Mouse (Mus musculus): ENCODE data around the gene Igfn1. TPM values are rescaled to one million over a fixed set of nuclear protein-coding genes. Genes with fewer than 3 reads are reported as not detected.
A peak's percentile ranks its signal among the peaks of the same experiment; 100 is the strongest.

The Igfn1 gene
- 0.09 and 0.14 TPM in 2 replicates for polyA plus RNA-seq (2015; fragmentation: Nextera tagmentation; extraction: Ambion mirVana)

GRCm38 (mm10) chr1:136006292-136006748 lies at the start of gene Igfn1:
Gene Igfn1, minus strand, starts transcription at chr1:136006342.
- no peak for ATAC-seq (ENCODE audit: insufficient number of reproducible peaks, low FRiP score, low TSS enrichment, low read depth)

GRCm38 (mm10) chr1:136055771-136056170 lies 49.6 kb upstream of the Igfn1 start:
- peaks cover 20% of the 10 kb centered on the region for H3K27me3 ChIP-seq
- ATAC-seq (ENCODE audit: insufficient number of reproducible peaks, low FRiP score, low TSS enrichment, low read depth), result no peak
- H3K9me3 ChIP-seq, result no peaks in the 10 kb centered on the region
- no peak overlapping the region for H3K27ac ChIP-seq
- H3K4me2 ChIP-seq, result no peak overlapping the region
- H3K36me3 ChIP-seq, result no peaks in the 10 kb centered on the region
- no peak overlapping the region for H3K4me3 ChIP-seq
- no peak overlapping the region for H3K9ac ChIP-seq
- WGBS, result 75% methylated on average over 3 of the region's 3 CpGs
- H3K4me1 ChIP-seq, result peaks cover 7% of the 10 kb centered on the region

More at GRCm38 (mm10) chr1:136006292-136006748, at the start of gene Igfn1:
- H3K27ac ChIP-seq, result no peak within 1 kb of the TSS
- 64% methylated on average over 3 of the region's 3 CpGs for WGBS
- peaks cover 10% of the 10 kb centered on the region; the same call in 1 of the 2 replicates for H3K4me1 ChIP-seq
- H3K9ac ChIP-seq, result no peak within 1 kb of the TSS
- no peaks in the 10 kb centered on the region for H3K9me3 ChIP-seq
- no peak within 1 kb of the TSS for H3K4me3 ChIP-seq
- peaks cover 10% of the 10 kb centered on the region; the same call in 1 of the 2 replicates for H3K27me3 ChIP-seq
- peak within 1 kb of the TSS; percentile 61 for H3K4me2 ChIP-seq
- H3K36me3 ChIP-seq, result no peaks in the 10 kb centered on the region

GRCm38 (mm10) chr1:136052547-136052946 lies 46.4 kb upstream of the Igfn1 start, which contains the start of gene Cacna1s:
Gene Cacna1s, plus strand, starts transcription at chr1:136052750.
- Histone ChIP-seq H3K9me3 (no peaks in the 10 kb centered on the region), H3K9ac (no peak within 1 kb of the TSS), H3K27me3 (peaks cover 44% of the 10 kb centered on the region), H3K4me3 (no peak within 1 kb of the TSS), H3K36me3 (no peaks in the 10 kb centered on the region), H3K4me2 (no peak within 1 kb of the TSS), H3K4me1 (peaks cover 10% of the 10 kb centered on the region), H3K27ac (no peak within 1 kb of the TSS; the same call in 1 of the 2 replicates)
- ATAC-seq (ENCODE audit: insufficient number of reproducible peaks, low FRiP score, low TSS enrichment, low read depth), result peak; percentile 46; the same call in 1 of the 2 replicates
- WGBS, result 45% methylated on average over 11 of the region's 11 CpGs

GRCm38 (mm10) chr1:136051465-136051864 lies 45.3 kb upstream of the Igfn1 start:
- peak; percentile 2; the same call in 1 of the 2 replicates for ATAC-seq (ENCODE audit: insufficient number of reproducible peaks, low FRiP score, low TSS enrichment, low read depth)

GRCm38 (mm10) chr1:136051013-136051315 lies 44.8 kb upstream of the Igfn1 start:
- Histone ChIP-seq H3K9ac (no peak overlapping the region), H3K4me2 (peak overlapping the region; percentile 69), H3K9me3 (no peaks in the 10 kb centered on the region), H3K27me3 (peaks cover 45% of the 10 kb centered on the region), H3K27ac (no peak overlapping the region), H3K4me1 (peaks cover 10% of the 10 kb centered on the region), H3K4me3 (peak overlapping the region; percentile 33), H3K36me3 (no peaks in the 10 kb centered on the region)
- WGBS, result under 1% methylated on average over 35 of the region's 36 CpGs
- ATAC-seq (ENCODE audit: insufficient number of reproducible peaks, low FRiP score, low TSS enrichment, low read depth), result no peak

More at GRCm38 (mm10) chr1:136051465-136051864, 45.3 kb upstream of the Igfn1 start:
- Histone ChIP-seq H3K36me3 (no peaks in the 10 kb centered on the region), H3K9me3 (no peaks in the 10 kb centered on the region), H3K27me3 (peaks cover 44% of the 10 kb centered on the region), H3K9ac (no peak overlapping the region), H3K27ac (no peak overlapping the region), H3K4me1 (peaks cover 10% of the 10 kb centered on the region), H3K4me3 (peak overlapping the region; percentile 33), H3K4me2 (peak overlapping the region; percentile 69)
- WGBS, result under 1% methylated on average over 6 of the region's 6 CpGs

- Histone ChIP-seq H3K9ac (no peak within 1 kb of the TSS), H3K27me3 (peaks cover 47% of the 10 kb centered on the region), H3K4me3 (peak within 1 kb of the TSS; percentile 33), H3K36me3 (no peaks in the 10 kb centered on the region), H3K4me1 (peaks cover 10% of the 10 kb centered on the region), H3K9me3 (no peaks in the 10 kb centered on the region), H3K27ac (no peak within 1 kb of the TSS), H3K4me2 (peak within 1 kb of the TSS; percentile 69)
- WGBS, result 21% methylated on average over 29 of the region's 29 CpGs
- no peak for ATAC-seq (ENCODE audit: insufficient number of reproducible peaks, low FRiP score, low TSS enrichment, low read depth)
Observed at GRCm38 (mm10) chr1:136050312-136051012, 44.3 kb upstream of the Igfn1 start, which contains the start of gene Ascl5. Gene Ascl5, plus strand, starts transcription at chr1:136050804.

GRCm38 (mm10) chr1:136047894-136048293 lies 41.8 kb upstream of the Igfn1 start:
- Histone ChIP-seq H3K27ac (no peak overlapping the region), H3K36me3 (no peaks in the 10 kb centered on the region), H3K4me1 (peaks cover 10% of the 10 kb centered on the region), H3K9ac (no peak overlapping the region), H3K4me2 (no peak overlapping the region), H3K9me3 (no peaks in the 10 kb centered on the region), H3K4me3 (no peak overlapping the region), H3K27me3 (peaks cover 45% of the 10 kb centered on the region)
- WGBS, result 69% methylated on average over 9 of the region's 9 CpGs
- ATAC-seq (ENCODE audit: insufficient number of reproducible peaks, low FRiP score, low TSS enrichment, low read depth), result no peak

- 0% methylated on average over 2 of the region's 2 CpGs for WGBS
- H3K4me1 ChIP-seq, result peaks cover 10% of the 10 kb centered on the region
- H3K9ac ChIP-seq, result no peak overlapping the region
- no peaks in the 10 kb centered on the region for H3K36me3 ChIP-seq
- no peak overlapping the region for H3K27ac ChIP-seq
- no peak overlapping the region for H3K4me3 ChIP-seq
- H3K4me2 ChIP-seq, result no peak overlapping the region
- peaks cover 40% of the 10 kb centered on the region for H3K27me3 ChIP-seq
- no peaks in the 10 kb centered on the region for H3K9me3 ChIP-seq
- ATAC-seq (ENCODE audit: insufficient number of reproducible peaks, low FRiP score, low TSS enrichment, low read depth), result no peak
Observed at GRCm38 (mm10) chr1:136047432-136047831, 41.3 kb upstream of the Igfn1 start.

GRCm38 (mm10) chr1:136045774-136046173 lies 39.6 kb upstream of the Igfn1 start:
- no peak overlapping the region for H3K9ac ChIP-seq
- peaks cover 27% of the 10 kb centered on the region for H3K27me3 ChIP-seq
- ATAC-seq (ENCODE audit: insufficient number of reproducible peaks, low FRiP score, low TSS enrichment, low read depth), result no peak
- H3K4me3 ChIP-seq, result no peak overlapping the region
- H3K36me3 ChIP-seq, result no peaks in the 10 kb centered on the region
- no peak overlapping the region for H3K4me2 ChIP-seq
- WGBS, result 14% methylated on average over 4 of the region's 4 CpGs
- H3K4me1 ChIP-seq, result peaks cover 11% of the 10 kb centered on the region
- no peaks in the 10 kb centered on the region for H3K9me3 ChIP-seq
- no peak overlapping the region for H3K27ac ChIP-seq

GRCm38 (mm10) chr1:136040874-136041273 lies 34.7 kb upstream of the Igfn1 start:
- peaks cover 13% of the 10 kb centered on the region for H3K4me1 ChIP-seq
- 0 out of 2 replicates have a peak, but pooled peaks cover under 1% of the 10 kb centered on the region for H3K27me3 ChIP-seq
- no peak overlapping the region for H3K4me3 ChIP-seq
- H3K4me2 ChIP-seq, result no peak overlapping the region
- no peak overlapping the region for H3K27ac ChIP-seq
- WGBS, result 18% methylated on average over 4 of the region's 4 CpGs
- no peaks in the 10 kb centered on the region for H3K9me3 ChIP-seq
- no peak for ATAC-seq (ENCODE audit: insufficient number of reproducible peaks, low FRiP score, low TSS enrichment, low read depth)
- H3K9ac ChIP-seq, result no peak overlapping the region
- peaks cover 1% of the 10 kb centered on the region; the same call in 1 of the 2 replicates for H3K36me3 ChIP-seq

GRCm38 (mm10) chr1:136040452-136040851 lies 34.3 kb upstream of the Igfn1 start:
- Histone ChIP-seq H3K4me2 (no peak overlapping the region), H3K36me3 (peaks cover 6% of the 10 kb centered on the region; the same call in 1 of the 2 replicates), H3K27me3 (no peaks in the 10 kb centered on the region), H3K4me1 (peaks cover 13% of the 10 kb centered on the region), H3K9ac (no peak overlapping the region), H3K4me3 (no peak overlapping the region), H3K9me3 (no peaks in the 10 kb centered on the region), H3K27ac (no peak overlapping the region)
- WGBS, result 13% methylated on average over 11 of the region's 11 CpGs
- ATAC-seq (ENCODE audit: insufficient number of reproducible peaks, low FRiP score, low TSS enrichment, low read depth), result no peak

- no peak overlapping the region for H3K27ac ChIP-seq
- H3K4me1 ChIP-seq, result peaks cover 13% of the 10 kb centered on the region
- no peak overlapping the region for H3K4me2 ChIP-seq
- H3K9ac ChIP-seq, result no peak overlapping the region
- WGBS, result 75% methylated on average over 5 of the region's 5 CpGs
- H3K4me3 ChIP-seq, result no peak overlapping the region
- ATAC-seq (ENCODE audit: insufficient number of reproducible peaks, low FRiP score, low TSS enrichment, low read depth), result no peak
- peaks cover 21% of the 10 kb centered on the region for H3K36me3 ChIP-seq
- H3K27me3 ChIP-seq, result no peaks in the 10 kb centered on the region
- no peaks in the 10 kb centered on the region for H3K9me3 ChIP-seq
Observed at GRCm38 (mm10) chr1:136038746-136039538, 32.8 kb upstream of the Igfn1 start.
